Mouse (Mus musculus) layer of hippocampus, adult 8-10 months (tissue): Measurements from ENCODE around the gene Clca4b. TPM values are rescaled to one million over a fixed set of nuclear protein-coding genes. Genes with fewer than 3 reads are reported as not detected.
"Not testable (repeated sequence)": the region's sequence is repeated elsewhere in the genome, so short reads cannot be mapped to it uniquely, and the experiment has no call there.

ENCODE experiments used
- DNase-seq, 2 experiments: peaks; one replicate each; pipeline ENCODE4 v3.0.0; 2022; ENCODE audit warnings: low spot score in 2 of 2
- total RNA-seq, 4 experiments: library from RNA; stranded (reverse); gene quantifications; 2 replicates each; pipeline ENCODE4 v1.2.4; 2022

Gene Clca4b
- not detected for total RNA-seq

DNA sequence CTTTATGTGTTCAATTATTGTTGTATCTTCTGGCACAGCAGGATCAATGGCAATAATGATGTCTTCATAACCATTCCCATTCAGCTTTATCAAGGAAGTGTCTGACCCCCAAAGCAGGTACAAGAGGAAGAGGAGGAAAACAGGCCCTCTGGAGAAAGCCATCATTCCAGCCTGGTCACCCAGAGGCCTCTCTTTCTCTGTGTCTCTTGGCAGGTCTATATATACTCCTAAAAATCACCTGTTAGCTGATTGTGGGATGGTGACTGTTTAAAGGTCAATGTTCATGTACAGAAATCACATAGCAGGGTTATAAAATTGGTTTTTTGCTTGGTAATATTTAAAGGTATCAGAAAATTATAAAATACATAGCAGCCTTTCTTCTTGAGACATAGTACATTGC is at the start of gene Clca4b:
Gene Clca4b (minus strand): TSS at position 195 of the 400 bp plus-strand sequence.
- DNase-seq, result no peak

DNA sequence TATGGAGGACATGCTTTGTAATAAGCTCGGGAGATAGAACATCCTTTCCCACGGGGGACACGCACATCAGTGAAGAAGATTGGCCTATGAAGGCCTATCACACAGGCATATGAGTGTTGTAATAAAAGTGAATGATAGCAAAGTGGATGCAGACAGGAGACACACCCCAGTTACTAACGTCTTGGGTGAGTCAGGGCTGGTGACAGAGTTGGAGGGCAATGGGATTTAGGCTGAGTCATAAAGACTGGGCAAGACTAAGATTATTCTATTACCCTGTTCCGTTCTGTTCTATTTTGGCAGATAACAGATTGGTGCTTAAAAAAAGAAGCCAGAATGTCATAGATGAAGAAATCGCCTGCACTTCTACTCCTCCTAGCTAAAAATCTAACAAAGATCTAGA is 48.2 kb upstream of the Clca4b start:
- DNase-seq, result no peak

DNA sequence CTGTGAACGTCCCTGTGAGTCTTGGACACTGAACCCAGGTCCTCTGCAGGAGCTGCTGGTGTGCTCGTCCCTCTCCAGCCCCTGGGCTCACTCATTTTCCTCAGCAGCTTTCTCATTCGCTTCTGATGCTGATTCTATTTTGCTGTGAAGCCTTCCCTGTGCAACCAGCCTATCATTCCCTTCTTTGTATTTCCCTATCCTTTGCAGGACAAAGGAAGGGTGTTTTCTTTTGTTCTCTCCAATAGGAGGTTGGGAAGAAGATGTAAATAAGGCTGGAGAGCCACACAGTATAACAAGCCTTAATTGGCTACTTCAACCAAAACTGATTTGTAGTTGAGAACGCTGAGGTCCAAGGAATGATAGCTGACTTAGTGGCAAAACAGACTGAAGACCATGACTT is 45.3 kb upstream of the Clca4b start:
- no peak for DNase-seq

DNA sequence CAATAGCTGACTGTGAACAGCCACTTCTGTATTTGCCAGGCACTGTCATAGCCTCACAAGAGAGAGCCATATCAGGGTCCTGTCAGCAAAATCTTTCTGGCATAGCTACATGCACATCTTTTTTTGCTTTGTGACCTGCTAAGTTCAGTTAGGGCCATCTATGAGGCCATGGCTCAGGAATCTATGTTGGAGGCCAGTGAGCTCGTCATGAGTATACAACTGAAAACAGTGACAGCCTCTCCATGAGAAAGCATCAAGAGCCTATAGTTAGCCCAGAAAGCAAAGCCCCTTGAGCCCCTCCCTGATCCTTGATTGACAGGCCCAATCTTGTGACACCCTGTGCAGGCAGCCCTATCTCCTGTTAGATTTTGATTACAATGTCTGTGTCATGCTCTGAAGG is 43.8 kb upstream of the Clca4b start:
- DNase-seq, result no peak

DNA sequence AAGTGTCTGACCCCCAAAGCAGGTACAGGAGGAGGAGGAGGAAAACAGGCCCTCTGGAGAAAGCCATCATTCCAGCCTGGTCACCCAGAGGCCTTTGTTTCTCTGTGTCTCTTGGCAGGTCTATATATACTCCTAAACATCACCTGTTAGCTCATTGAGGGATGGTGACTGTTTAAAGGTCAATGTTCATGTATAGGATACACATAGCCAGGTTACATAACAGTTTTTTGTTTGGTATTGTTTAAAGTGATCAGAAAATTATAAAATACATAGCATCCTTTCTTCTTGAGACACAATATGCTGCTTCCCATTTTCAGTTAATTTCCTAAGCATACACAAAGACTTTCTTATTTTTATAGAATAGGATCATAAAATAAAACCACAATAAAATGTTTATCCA is 42.6 kb upstream of the Clca4b start, which contains the start of gene Clca4a:
Gene Clca4a (minus strand): TSS at position 101 of the 400 bp plus-strand sequence.
- DNase-seq, result no peak

DNA sequence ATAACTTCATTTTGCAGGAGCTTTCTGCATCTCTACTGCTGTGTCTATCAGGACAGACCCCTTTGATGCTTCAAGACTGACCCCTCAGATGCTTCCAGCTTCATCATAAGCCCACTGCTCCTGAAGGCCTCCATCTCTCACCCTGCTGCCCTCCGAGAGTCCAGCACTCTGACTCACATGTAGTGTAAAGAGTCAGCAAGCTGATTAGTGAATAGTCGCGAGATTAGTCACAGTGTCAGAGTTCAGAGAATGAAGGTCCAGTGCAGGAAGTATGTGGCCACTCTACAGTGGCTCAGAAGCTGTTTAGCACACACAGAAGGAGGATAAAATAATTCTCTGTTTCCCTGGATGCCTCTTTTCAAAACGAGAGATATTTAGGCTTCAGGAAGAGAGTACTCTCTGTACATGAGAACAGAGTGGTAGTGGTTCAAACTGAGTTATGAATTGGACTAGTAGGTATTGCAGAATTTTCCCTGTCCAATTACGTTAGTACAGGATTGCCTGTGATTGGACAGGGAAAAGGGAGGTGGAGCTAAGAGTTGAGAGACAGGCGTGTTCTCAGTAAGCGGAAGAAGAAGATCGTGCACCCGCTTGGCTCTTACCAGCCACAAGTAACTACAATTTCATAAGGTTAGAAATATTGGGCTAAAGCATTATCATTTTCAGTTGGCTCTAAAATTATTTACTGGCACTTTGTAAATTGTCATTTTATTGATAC is 39.4 kb upstream of the Clca4b start:
- no peak for DNase-seq

DNA sequence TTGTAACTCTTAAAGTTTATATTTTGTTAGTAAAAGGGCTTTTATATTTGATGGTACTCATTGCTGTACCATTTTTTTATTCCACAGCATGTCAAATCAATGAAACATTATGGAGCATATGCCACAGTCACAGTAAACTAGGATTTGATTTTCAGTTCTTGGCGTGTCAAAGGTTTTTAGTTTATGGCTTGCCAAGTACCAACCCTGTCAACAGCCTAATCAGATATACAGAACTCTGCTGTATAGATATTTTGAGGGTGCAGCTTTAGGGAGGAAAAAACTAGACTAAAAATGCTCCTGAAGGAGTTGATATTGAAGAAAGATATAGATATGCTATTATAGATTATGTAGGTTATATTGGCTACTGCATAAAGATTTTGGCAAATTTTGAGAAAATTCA is 37.4 kb upstream of the Clca4b start:
- no peak for DNase-seq

DNA sequence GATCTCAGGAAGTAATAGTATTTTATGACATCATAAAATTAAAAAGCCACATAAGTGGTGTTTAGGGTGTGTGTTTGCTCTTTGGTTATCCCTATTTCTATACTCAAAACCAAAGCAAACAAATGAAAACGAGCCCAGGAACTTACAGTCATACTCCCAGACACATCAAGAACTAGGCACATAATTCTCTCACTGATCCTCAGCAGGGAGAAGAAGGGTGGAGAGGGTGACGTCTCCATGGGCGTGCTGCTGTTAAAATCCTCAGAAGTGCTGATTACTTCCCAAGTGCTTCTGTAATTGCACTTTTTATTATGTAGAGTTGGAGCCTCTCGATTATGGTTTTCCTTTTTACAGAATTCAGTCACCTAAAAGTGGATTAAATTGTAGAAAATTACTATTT is 33.7 kb upstream of the Clca4b start:
- DNase-seq, result no peak

DNA sequence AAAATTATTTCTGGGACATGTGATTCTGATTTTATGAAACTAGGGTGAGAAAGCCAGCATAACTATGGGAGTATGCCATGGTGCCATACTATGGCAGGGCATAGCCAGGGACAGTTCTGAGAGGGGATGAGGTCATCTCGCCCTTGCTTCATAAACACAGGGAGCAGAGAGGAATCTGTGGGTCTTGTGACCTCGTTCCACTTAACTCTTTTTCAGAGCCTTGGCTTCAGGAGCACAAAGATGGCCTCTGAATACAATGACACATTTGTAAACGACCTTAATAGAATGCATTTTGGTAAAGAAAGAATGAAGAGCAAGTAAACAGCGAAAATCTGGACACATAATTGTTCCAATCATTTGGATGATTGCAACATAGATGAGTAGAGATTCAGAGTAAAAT is 18.5 kb upstream of the Clca4b start:
- DNase-seq, result no peak

DNA sequence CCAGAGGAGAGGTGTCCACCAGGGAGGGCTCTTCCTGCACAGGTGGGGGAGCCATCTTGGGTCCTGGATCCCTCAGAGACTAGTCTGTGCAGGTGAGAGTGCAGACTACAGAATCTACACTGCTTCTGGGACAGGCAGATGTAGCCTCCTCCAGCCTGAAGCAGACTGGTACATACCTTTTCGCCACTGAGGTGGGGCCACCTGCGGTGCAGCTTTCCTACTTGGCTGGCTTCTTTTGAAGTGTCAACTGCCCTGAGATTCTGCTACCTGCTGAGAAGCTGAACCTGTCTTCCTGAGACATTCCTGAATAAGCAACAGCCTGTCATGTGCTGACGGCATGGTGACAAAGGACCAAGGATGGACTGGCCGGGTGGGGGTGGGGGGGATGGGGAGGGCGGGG is 15.0 kb upstream of the Clca4b start:
- not testable (repeated sequence) for DNase-seq

DNA sequence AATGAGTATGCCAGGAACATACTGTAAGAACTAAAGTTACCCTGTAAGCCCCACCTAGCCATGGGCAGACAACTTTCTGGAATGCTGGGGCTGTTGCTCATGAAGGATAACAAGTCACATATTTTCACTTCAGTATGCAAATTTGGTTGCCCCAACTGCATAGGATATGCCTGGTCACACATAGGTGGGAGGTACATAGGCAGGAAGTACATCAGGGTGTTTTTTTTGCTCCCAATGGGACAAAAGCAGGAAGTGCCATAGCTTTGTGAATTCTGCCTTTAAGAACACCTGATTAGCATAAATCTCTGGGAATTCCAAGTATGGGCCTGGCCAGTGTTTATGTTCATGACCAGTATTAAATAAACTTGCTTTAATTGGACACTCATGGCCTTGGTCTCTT is 1.3 kb upstream of the Clca4b start:
- not testable (repeated sequence) for DNase-seq

DNA sequence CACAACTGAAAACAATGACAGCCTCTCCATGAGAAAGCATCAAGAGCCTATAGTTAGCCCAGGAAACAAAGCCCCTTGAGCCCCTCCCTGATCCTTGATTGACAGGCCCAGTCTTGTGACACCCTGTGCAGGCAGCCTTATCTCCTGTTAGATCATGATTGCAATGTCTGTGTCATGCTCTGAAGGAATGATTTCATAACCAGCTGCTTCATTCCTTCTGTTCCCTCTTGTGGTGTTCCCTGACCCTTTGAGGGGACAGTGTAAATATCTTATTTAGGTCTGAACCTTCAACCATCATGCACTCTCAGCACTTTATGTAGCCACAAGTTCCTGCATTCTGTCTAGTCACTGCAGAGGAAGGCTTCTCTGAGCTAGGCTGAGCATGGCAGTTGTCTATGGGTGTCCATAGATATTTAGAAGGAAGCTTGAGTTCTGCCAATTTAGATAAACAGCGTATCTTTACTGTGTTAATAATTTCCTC is 722 bp upstream of the Clca4b start:
- no peak for DNase-seq

DNA sequence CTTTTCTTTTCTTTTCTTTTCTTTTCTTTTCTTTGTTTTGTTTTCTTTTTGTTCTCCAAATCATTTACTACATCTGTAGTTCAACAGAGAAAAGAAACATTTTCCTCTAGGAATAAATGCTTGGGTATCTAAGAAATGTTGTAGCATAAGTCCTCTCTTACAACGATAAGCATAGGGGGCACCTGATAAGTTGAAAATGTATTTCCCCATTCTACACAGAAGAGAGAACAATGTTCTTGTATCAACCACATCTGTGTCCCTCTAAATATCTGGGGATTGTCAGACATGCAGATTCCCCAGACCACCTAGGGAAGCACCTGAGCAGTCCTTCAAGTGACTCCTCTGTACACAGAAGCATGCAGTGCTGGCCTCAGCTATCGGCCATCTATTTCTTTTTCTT is 18.3 kb downstream of the Clca4b start:
- DNase-seq, result no peak

DNA sequence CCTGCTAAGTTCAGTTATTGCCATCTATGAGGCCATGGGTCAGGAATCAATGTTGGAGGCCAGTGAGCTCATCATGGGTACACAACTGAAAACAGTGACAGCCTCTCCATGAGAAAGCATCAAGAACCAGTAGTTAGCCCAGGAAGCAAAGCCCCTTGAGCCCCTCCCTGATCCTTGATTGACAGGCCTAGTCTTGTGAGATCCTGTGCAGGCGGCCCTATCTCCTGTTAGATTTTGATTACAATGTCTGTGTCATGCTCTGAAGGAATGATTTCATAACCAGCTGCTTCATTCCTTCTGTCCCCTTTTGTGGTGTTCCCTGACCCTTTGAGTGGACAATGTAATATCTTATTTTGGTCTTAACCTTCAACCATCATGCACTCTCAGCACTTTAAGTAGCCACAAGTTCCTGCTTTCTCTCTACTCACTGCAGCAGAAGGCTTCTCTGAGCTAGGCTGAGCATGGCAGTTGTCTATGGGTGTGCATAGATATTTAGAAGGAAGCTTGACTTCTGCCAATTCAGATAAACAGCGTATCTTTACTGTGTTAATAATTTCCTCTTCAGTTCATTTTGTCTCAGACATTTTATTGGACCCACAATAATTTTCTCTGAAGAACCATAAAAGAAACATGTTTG is 35.2 kb downstream of the Clca4b start:
- no peak for DNase-seq

DNA sequence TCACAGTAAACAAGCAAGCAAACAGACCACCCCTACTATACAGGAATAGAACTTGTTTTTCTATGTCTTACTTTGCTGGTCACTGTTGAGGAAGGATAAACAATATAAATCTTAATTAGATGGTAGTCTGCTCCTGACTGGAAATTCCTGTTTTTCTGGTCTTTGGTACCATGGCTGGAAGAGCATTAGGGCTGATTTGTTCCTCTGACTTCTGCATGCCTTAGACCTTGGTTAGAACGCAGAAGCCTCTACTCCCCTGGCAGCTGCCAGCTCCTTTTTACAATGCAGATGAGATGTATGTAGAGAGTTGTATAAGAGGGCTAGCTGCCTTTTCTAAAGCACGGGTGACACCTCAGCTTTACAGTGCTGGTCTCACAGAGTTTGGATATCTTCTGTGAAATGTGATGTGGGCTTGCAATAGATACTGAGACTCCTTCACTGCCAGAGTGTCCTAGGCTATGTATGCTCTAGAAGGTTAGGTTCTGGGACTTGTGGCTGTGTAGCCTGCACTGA is 42.0 kb downstream of the Clca4b start:
- no peak for DNase-seq

DNA sequence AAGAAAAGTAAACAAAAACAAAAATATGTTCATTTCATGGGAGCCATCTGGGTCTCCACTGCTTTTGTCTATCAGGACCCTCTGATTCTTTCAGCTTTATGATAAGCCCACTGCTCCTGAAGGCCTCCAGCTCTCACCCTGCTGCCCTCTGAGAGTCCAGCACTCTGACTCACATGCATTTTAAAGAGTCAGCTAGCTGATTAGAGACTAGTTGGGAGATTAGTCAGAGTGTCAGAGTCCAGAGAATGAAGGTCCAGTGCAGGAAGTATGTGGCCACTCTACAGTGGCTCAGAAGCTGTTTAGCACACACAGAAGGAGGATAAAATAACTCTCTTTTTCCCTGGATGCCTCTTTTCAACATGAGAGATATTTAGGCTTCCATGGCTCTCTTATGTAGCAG is 45.4 kb downstream of the Clca4b start:
- DNase-seq, result no peak

DNA sequence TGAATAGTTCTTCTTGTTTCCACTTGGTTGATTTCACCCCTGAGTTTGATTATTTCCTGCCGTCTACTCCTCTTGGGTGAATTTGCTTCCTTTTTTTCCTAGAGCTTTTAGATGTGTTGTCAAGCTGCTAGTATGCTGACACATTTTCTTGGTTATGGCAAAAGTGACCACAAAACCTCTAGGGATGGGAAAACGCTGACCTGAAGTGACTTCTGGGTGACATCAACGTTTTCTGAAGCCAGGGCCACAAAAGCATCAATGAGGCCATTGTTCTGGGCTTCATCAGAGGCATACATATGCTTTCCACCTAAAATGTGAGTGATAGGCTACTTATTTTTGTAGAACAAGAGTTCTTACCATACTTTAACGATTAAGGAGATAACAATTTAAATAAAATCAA is 60.3 kb downstream of the Clca4b start:
- not testable (repeated sequence) for DNase-seq

Other genes starting within 250 kb of the Clca4b start
- 10 to 100 TPM; 57.9 to 72.0 (median 62.5) TPM for gene Sh3glb1, start 212.2 kb downstream of the Clca4b start, total RNA-seq
- gene Clca3a1, start 171.6 kb downstream of the Clca4b start, total RNA-seq, result under 1 TPM in 3 of 4 experiments, not detected in 1; 0.12 to 0.30 (median 0.27) TPM
- under 1 TPM in 1 of 4 experiments, not detected in 3; 0.75 TPM for gene Clca3a2, start 113.0 kb downstream of the Clca4b start, total RNA-seq
- not detected for gene Clca3b, start 83.2 kb downstream of the Clca4b start, total RNA-seq
- gene Clca4a, start 42.5 kb upstream of the Clca4b start, total RNA-seq, result not detected
- not detected for gene Clca1, start 100.2 kb upstream of the Clca4b start, total RNA-seq
- gene Clca2, start 166.9 kb upstream of the Clca4b start, total RNA-seq, result not detected
- 10 to 100 TPM; 17.4 to 28.8 (median 21.7) TPM for gene Odf2l, start 186.1 kb upstream of the Clca4b start, total RNA-seq